Mouse (Mus musculus) retina, postnatal 1 day (tissue): ENCODE measurements around the gene Gemin7.

Experiments
- DNase-seq: peaks from one replicate; pipeline ENCODE4 v3.0.0-alpha.2; 2012

Gene Gemin7

DNA sequence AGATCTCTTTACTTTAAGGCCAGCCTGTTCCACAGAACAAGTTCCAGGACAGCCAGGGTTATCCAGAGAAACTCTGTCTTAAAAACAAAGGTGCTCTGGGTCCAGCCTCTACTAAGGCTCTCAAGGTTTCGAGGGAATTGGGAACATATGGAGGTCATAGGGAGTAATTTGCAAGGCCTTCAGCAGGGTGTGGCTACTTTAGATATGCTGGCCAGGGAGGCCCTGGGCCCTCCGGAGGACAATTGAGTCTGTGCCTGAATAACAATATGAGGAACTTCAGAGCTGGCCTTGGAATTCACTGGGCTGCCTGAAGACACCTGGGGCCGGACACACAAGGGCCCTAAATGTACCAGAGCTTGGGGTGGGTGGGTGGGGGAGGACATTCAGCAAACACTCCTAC is 1.8 kb downstream of the Gemin7 start:
- DNase-seq = no peak

DNA sequence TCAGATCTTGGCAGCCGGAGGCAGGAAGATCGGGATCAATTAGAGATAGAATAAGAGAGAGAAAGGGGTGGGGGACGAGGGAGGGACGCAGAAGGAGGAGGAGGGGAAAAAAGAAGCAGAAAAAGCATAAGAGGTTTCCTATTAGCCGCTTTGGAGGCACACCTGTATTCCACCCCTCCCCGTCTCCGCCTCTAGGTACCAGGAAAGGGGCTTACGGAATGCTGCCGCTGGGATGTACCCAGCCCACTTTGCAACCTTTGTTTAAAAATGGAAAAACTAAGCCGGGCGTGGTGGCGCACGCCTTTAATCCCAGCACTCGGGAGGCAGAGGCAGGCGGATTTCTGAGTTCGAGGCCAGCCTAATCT is 3.6 kb downstream of the Gemin7 start:
- DNase-seq = no peak

DNA sequence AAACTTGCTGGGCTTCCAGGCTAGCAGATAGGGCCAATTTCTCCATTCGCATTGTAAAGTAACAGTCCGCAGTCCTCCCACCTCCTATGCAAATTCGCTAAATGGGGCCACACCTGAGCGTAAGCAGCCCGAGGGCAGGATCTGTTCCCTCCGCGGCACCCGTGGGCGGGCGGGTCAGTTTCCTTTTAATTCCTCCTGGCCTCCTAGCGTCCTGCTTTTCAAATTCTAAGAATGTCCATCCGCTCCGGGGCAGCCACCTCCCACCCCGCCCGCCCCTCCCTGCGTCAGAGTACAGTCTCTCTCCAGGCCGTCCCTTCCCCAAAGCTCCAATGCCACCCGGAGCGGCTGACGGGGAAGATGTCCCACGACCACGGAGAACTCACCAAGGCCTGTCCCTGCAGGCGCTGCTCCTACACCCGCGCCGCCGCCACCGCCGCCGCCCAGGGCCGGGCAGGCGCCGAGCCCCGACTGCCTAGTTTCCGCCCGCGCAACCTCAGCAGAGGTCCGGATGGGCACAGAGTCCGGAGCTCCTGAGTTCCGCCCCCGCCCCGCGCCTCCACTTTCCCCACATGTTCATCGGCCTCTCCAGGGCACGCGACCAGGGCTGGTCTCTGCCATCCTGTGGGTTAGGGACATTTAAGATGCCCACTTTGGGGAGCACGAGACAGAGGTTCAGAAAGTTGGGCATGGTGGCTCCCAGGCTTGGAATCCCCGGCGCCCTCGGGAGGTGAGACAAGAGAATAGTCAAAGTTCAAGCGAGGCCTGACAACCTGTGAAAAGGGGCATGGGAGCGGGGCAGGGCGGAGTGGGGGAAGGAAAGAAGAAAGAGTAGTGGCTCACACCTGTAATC is 4.2 kb downstream of the Gemin7 start:
- DNase-seq = peak; percentile 91

DNA sequence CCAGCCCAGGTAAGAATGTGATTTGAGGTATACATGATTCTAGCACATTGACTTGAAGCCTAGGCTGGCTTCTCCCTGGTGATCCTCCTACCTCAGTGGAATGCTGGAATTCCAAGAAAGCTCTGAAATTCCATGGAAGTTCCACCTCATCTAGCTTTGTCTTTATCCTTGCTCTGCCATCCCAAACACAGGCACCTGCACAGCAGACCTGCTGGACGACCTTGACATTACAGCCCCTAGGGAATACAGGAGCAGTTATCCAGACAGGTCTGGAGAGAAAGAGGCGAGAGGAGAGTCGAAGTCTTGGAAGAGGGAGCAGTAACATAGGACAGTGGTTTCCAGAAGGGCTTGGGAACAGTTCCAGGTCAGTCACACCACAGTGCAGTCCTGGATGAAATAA is 7.7 kb downstream of the Gemin7 start:
- DNase-seq = no peak

DNA sequence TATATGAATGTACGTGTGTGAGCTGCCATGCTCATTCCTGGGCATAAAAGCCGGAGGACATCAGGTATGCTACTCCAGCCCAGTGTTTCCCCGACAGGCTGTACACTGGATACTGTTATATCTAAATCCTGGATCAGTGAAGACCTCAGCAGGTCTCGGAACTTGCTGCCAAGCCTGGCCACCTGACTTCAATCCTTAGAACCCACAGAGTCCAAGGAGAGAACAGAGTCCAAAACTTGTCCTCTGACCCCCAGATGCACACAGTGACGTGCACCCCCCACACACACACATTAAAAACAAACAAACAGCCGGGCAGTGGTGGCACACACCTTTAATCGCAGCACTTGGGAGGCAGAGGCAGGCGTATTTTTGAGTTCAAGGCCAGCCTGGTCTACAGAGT is 10.0 kb downstream of the Gemin7 start:
- no peak for DNase-seq

DNA sequence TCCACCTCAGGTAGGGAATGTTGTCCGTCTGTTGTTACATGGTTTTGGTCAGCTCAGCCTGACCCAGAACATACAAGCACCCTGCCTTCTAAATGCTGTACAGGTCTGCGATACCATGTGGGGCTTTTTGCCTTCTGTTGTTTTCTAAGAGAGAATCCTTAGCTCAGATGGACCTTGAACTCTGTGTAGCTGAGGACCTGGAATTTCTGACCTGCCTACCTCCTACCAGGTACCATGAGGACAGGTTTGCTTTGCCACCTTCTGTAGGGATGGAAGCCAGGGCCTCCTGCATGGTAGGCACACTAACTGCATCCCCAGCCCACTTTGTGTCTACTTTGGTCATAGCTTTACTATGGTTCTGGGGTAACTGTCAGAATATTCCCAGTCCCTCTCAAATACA is 11.6 kb downstream of the Gemin7 start:
- DNase-seq = no peak

DNA sequence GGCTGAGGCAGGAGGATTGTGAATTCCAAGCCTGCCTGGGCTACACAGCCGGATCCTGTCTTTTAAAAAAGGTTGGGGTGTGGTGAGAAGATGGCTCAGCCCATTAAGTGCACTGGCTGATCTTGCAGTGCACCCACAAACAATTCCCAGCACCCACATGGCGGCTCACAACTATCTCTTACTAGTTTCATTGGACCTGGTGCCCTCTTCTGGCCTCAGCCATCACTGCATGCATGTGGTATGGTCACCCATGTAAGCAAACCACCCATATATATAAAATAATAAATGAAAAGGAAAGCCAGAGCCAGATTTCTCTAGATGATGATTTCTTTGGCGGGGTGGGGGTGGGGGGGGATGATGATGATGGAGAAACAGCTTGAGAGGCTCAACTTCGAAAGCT is 12.9 kb downstream of the Gemin7 start:
- DNase-seq = no peak

DNA sequence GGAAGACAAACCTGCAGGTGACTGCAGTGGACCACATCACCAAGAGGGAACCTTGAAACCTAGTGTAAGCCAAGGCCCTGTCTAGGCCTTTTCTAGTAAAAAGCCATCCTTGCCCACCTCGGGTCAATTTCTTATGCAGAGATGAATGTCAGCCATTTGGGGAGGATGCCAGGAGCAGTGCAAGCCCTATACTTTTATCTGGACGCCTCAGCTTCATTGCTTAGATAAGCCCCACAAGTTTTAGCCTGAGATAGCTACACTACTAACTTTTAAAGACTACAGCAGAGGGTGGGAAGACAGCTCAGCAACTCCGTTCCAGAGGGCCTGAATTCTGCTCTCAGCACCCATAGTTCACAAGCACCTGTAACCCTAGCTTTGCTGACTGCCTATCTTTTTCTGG is 13.5 kb downstream of the Gemin7 start:
- no peak for DNase-seq

DNA sequence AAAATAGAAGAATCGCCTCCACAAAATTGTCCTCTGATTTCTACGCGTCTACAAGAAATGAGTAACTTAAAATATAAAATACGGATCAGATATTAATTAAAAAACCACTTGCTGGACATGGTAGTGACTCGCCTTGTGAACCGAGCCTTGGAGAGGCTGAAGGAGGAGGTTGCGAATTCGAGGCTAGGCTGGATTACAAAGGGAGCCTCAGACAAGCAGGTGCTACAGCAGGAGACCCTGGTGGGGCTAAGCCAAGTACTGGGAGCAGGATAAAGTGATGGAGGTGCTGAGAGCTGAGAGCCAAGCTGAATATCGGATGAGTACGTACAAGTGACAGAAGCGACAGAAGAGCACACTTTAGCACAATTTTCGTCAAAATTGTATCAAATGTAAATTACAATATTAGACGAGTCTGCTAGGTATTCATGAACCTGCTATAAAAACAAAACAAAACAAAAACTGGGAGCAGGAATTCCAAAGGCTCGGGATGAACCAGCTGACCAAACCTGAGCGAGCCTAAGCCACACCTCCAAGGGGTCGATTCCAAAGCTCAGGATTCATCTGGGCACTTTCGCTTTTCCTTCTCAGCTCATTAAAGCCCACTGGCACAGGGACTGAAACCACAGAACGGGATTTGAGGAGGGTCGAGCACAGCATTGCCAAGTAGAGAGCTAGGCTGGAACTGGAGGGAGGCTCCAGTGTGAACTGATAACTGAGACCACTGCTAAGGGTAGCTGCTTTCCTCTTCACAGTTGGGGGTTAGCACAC is 14.6 kb downstream of the Gemin7 start, which contains the start of gene Ppp1r37:
Gene Ppp1r37, minus strand, starts transcription at position 434 of the 768 bp plus-strand sequence.
- peak; percentile 80 for DNase-seq

DNA sequence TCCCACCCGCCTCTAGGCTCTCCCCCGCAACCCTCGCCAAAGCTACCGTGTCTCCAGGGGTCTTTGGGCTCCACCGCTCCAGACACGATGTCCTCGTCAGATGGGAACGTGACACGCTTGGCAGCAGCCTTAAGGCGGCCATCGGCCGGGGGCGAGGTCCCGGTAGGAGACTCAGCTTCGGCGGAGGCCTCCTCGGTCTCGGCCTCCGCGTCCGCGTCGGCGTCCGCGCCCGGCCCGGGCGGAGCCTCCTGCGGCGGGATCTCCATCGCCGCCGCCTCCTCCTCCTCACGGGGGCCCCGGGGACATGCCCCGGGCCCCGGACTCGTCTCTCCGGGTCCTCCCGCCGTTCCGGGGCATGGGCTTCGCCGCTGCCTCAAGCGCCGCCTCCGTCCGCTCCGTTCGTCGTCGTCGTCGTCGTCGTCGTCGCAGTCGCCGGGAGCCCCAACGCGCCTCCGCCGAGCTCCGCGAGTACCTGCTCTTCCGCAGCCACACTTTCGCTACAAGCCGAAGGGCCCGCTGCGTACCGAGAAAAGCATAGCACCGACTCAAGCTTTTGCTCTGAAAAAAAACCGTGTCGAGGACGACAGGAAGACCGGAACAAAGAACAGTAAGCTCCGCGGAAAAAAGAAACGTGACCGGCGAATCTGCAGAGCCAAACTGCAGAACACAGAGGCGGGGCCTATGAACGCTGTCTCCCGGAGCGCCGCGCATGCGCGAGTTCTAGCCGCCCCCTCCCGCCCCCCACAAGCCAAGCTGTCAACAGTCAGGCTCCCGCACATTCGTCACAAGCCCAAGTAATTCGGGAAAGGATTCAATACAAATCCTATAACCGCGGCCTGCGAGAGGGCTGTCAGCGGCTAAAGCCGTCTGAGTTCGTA is 15.4 kb downstream of the Gemin7 start:
- peak; percentile 99 for DNase-seq

DNA sequence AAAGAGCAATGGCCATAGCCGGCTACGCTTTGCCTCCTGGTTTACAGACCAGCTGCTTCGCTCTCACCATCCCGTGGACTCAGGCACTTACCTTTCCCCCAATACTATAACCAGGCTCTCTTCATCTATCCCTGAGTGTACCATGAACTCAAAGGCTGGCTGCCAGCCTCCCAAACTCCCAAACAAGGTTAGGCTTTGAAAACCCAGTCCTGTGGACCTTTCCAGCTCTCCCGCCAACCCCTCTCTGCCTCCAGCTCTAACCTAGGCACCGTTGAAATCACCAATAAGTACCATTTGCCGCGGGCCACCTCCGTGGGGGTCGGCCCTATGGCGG is 16.0 kb downstream of the Gemin7 start:
- DNase-seq = no peak

DNA sequence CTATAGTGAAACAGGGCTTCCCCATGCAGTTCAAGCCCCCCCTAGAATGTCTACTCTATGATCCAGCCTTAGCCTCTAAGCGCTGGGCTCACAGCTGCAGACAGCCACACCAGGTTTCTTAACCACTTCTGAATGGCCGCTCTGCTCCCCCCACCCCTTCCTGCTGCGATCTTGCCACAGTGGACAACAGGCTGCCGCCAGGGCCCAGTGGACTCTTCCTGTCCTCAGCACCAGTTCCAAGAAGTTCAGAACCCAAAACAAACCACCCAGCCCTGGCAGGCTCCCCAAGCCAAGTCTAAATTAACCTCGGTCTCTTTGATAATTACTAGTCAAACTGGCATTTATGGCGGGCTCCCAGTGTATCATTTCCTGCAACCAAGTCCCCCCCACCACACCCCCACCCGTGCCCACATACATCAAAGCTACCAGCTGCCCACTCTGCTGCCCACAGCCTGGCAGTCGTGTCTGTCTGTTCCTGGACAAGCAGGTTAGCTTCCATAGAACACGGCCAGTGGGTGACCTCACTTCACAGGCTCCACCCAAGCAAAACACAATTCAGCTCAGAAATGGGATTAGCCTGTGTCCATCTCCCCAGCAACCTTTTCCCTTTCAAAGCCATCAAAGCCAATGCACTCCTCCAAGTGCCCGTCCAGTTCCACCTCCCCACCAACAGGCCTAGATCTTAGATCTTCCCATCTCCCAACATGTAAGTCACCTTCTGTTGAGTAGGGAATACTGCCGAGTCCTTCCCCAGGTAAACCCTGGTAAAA is 16.7 kb downstream of the Gemin7 start:
- peak; percentile 32 for DNase-seq

DNA sequence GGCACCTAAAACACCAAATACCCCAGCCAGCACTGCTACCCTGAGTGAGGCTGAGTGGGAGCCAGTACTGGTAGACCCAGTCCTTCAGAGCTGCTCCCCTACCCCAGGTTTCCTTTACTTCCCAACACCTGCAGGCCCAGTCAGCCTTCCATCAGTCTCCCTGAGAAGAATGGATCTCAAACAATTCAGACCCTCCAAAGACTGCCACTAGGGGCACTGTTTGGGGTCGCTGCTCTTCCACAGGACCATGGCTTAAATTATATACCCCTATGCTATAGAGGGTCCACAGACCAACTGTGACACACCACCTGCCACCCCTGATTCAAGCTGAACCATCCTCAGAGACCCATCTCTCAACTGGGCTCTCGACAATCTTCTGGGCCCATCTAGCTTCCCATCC is 18.4 kb downstream of the Gemin7 start:
- DNase-seq = peak; percentile 63

DNA sequence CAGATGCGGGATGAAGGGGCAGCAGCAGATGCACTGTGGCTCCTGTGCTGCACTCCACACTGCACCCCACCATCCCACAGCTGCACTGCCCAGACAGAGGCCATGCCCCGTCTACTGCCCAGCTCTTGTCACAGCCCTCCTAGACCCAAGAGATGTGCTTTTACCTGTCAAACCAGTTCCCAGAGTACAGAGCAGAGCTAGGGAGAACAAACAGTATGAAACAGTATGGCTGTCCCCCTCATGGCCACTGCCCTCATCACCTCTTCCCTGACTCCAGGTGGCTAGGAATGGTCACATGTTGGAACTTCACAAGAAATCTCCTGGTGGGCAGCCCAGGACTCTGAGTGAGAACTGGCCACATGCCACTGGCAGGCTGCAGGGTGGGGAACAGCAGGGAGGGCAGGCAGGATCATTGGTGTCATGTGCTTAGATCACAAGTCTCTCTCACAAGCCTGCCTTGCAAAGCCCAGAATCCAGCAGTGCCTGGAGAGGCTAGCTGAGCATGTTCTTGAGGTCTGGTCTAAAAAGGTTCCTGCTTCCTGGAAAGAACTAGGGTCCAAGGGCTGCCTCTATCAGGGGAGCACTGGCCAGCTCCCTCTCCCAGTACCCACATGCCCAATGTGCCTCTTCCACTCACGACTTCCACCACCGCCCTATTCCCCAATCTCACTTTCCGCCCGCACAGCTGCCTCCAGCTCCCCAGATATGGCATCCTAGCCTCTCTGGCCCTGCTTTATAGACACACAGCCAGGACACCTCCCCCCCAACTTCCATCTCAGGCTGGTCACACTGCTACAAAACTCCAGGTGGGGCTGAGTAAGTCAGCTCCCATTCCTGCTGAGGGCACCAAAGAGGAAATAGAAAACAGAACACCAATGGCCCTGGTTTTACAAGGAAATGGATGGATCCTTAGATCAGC is 19.2 kb downstream of the Gemin7 start:
- DNase-seq = no peak

DNA sequence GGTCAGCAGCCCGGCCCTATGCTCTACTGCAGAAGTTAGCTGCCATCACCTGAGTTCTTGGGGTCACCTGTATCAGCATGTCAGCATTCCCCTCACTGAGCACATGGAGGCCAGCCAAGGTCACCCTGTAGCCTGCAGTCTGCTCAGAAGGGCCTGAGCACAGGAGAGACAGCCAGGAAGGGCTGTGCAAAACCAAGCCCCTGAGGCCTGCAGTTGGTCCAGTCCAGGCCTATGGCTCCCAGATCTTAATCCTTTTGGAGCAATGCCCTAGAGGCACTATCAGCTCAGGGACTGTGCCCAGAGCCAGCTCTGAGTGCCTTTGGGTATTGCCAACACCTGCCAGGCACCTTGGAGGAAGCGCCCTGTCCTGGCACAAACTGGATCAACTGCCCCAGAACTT is 20.3 kb downstream of the Gemin7 start:
- no peak for DNase-seq

DNA sequence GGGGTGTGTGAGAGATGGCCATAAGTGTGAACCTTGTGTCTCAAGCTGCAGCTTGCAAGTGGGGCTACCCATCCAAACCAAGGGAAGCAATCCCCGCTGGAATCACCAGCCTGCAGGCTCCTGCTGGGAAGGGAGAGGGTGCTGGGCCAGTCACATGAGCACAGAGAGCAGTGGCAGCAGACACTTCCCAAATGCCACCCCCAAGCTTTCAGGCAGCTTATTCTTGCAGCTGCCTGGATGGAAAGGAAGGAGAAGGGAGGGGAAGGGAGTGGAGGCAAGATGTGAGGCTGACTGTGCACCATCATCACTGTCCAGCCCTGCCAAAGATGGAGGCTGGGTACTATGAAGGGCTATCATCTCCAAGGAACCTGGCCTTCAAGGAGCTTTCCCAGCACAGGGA is 23.2 kb downstream of the Gemin7 start:
- DNase-seq = no peak

DNA sequence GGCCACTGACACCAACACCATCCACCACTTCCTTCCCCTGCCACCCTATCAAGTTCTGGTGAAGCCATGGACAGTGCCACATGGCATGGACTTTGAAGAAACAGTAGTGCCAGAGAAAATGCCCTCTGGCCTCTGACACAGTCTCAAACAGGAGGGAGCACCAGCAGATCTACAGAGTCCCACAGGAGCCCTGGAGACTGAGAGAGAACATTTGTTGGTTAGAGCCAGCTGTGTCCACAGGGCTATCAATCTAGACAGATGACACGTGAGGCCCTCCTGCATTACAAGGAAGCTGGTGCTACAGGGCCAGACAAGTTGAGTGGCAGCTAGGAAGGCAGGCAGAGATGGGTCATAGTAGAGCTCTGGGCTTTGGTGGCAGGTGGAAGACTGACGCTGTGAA is 25.0 kb downstream of the Gemin7 start:
- DNase-seq = no peak

DNA sequence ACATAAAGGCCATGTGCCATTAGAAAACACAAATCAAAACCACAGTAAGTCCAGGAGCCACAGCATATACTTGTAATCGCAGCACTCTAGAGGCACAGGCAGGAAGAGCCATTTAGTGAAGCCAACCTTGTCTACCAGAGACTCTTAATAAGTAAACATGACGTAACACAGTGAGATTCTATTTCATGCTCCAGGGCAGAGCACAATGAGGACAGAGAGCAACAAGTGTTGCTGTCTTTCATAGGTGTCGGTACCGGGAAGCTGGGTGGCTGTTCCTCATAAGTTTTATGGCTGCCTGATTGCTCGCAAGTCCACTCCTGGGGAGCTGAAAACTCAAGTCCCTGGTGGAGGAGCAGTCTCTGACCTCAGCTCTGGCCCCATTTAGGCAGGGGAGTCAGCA is 25.8 kb downstream of the Gemin7 start:
- no peak for DNase-seq

DNA sequence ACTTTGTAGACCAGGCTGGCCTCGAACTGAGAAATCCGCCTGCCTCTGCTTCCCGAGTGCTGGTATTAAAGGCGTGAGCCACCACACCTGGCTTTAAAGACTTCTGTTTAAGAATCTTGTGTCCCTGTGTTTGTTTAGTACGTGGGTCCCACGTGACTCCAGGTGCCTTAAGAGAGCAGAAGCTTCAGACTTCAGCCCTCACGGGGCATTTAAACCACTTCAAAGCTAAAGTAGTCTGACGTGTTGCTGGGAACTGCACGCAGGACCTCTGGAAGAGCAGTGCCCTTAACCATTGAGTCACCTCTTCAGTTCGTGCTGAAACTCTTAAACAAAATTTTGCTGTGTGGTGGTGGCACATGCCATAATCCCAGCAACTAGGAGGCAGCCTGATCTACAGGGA is 28.0 kb downstream of the Gemin7 start:
- DNase-seq = no peak

DNA sequence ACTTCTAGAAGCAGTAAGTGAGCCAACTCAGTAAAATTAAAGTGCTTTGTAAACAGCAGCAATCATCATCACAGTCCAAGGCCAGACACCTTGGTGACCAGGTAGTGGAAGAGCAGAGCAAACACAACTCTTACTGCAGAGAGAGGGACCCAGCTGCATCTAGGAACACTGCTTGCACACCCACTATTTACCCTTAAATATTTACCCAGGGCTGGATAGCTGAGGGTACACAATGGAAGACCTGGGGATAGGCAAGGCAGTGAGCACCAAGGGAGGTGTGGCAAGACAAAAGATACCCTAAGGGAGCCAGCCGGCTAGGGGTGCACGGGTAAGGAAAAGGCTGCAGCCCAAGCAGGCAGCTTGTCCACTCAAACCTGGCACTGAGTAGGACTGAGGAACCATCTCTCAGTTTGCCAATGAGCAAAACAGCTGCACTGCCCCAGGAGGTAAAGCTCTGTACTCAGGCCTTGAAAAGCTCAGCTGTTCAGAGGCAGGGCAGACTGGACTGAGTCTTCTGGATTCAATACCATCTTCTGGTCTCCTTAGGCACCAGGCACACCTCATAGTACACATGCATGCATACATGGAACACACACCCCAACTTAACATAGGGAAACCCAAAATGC is 29.9 kb downstream of the Gemin7 start:
- DNase-seq = no peak

DNA sequence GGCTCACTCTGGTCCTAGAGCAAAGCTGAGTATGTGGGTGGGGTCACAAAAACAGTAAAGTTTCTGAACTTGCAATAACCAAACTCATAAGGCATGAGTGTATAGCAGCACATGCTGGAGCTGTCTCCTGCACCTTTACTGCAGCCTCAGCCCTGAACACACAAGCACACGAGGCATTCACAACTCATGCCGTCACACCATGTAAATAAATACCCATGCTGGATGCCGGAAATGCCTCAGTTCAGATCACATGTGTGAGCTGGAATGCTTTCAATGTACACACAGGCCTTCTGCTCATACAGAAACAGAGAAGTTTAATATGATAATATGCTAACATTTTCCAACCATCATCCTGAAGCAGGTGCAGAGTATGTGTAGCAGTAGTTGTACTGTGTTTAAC is 31.4 kb downstream of the Gemin7 start:
- no peak for DNase-seq
